Mouse (Mus musculus) left cerebral cortex, postnatal 36 days (tissue): ENCODE measurements at regions not wholly inside any gene's neighbourhood (a gene's known extent, or its start where the extent isn't known, plus 50 kb on each side); places are given as distances from the start of the nearest gene placed in this dataset.

ENCODE experiments used
- DNase-seq, 2 experiments: peaks; one replicate each; pipeline ENCODE4 v3.0.0; 2021 to 2022; ENCODE audit warnings: low spot score in 2 of 2, mixed read lengths in 1 of 2
- intact Hi-C: fragments of 180-260 bp; cut with DNase I; formaldehyde crosslinking; loops from one replicate; pipeline ENCODE4 v1.15.1; 2025

- intact Hi-C loops, result no loop called here
- DNase-seq, result no peak
Observed at GRCm38 (mm10) chr11:79881812-79882211, 80.4 kb downstream of the Utp6 start.

- DNase-seq, result no peak
- intact Hi-C loops, result no loop called here
Observed at GRCm38 (mm10) chr11:79878091-79878490, 84.1 kb downstream of the Utp6 start.

- intact Hi-C loops, result no loop called here
- DNase-seq, result peak in 1 of 2 experiments; percentile 12
Observed at GRCm38 (mm10) chr11:79877184-79877745, 84.9 kb downstream of the Utp6 start.

- DNase-seq, result no peak
Observed at GRCm38 (mm10) chr11:79871783-79872628, 90.2 kb downstream of the Utp6 start.

GRCm38 (mm10) chr11:79870189-79870588, 92.0 kb downstream of the Utp6 start:
- intact Hi-C loops, result no loop called here
- no peak for DNase-seq

More at GRCm38 (mm10) chr11:79871783-79872628, 90.2 kb downstream of the Utp6 start:
- intact Hi-C loops, result no loop called here

GRCm38 (mm10) chr11:79869009-79869408, 93.2 kb downstream of the Utp6 start:
- intact Hi-C loops, result no loop called here
- no peak for DNase-seq

GRCm38 (mm10) chr11:79864836-79865235, 97.4 kb downstream of the Utp6 start:
- no peak for DNase-seq
- intact Hi-C loops, result no loop called here

GRCm38 (mm10) chr11:79863487-79864175, 98.6 kb downstream of the Utp6 start:
- intact Hi-C loops, result no loop called here
- no peak for DNase-seq

- no peak for DNase-seq
- intact Hi-C loops, result no loop called here
Observed at GRCm38 (mm10) chr11:79860611-79861067, 101.6 kb downstream of the Utp6 start.

- intact Hi-C loops, result no loop called here
- no peak for DNase-seq
Observed at GRCm38 (mm10) chr11:79856376-79856775, 105.8 kb downstream of the Utp6 start.

GRCm38 (mm10) chr11:79849545-79849944, 112.6 kb downstream of the Utp6 start:
- intact Hi-C loops, result no loop called here
- no peak for DNase-seq

GRCm38 (mm10) chr11:79844436-79844835, 117.8 kb downstream of the Utp6 start:
- intact Hi-C loops, result no loop called here
- DNase-seq, result no peak

GRCm38 (mm10) chr11:79843021-79843420, 119.2 kb downstream of the Utp6 start:
- DNase-seq, result no peak
- intact Hi-C loops, result no loop called here

GRCm38 (mm10) chr11:79839973-79840372, 122.2 kb downstream of the Utp6 start:
- intact Hi-C loops, result no loop called here
- no peak for DNase-seq

GRCm38 (mm10) chr11:79838051-79838450, 124.1 kb downstream of the Utp6 start:
- no peak for DNase-seq
- intact Hi-C loops, result no loop called here

GRCm38 (mm10) chr11:79837076-79837990, 124.9 kb downstream of the Utp6 start:
- DNase-seq, result no peak
- intact Hi-C loops, result no loop called here

- no peak for DNase-seq
- intact Hi-C loops, result no loop called here
Observed at GRCm38 (mm10) chr11:79835873-79836272, 126.3 kb downstream of the Utp6 start.

GRCm38 (mm10) chr11:79833817-79834216, 128.4 kb downstream of the Utp6 start:
- intact Hi-C loops, result no loop called here
- DNase-seq, result no peak

GRCm38 (mm10) chr11:79831591-79832320, 130.4 kb downstream of the Utp6 start:
- intact Hi-C loops, result no loop called here
- no peak for DNase-seq
